Mouse (Mus musculus) frontal cortex, adult (tissue): Measurements from ENCODE around the gene Gab1.

Experiments used
- ATAC-seq: cut with Nextera tagmentation; 2 replicates; pipeline ENCODE4 v1.9.2; 2017; ENCODE audit warnings: mild to moderate bottlenecking, moderate library complexity, mixed read lengths; ENCODE audit not compliant: low TSS enrichment

Gab1 gene

GRCm38 (mm10) chr8:80872688-80873087, 7.6 kb downstream of the Gab1 start:
- ATAC-seq = no peak

GRCm38 (mm10) chr8:80871400-80871799, 8.9 kb downstream of the Gab1 start:
- ATAC-seq = no peak

GRCm38 (mm10) chr8:80870535-80871204, 9.6 kb downstream of the Gab1 start:
- ATAC-seq = no peak

- peak; percentile 40; the same call in 1 of the 2 replicates for ATAC-seq
Measured at GRCm38 (mm10) chr8:80869881-80870328, 10.4 kb downstream of the Gab1 start.

- ATAC-seq = no peak
Measured at GRCm38 (mm10) chr8:80868801-80869323, 11.5 kb downstream of the Gab1 start.

GRCm38 (mm10) chr8:80868006-80868702, 12.2 kb downstream of the Gab1 start:
- no peak for ATAC-seq

- ATAC-seq = no peak
Measured at GRCm38 (mm10) chr8:80867598-80867997, 12.7 kb downstream of the Gab1 start.

- ATAC-seq = peak; percentile 66
Measured at GRCm38 (mm10) chr8:80865181-80865784, 15.0 kb downstream of the Gab1 start.

GRCm38 (mm10) chr8:80863393-80863792, 16.9 kb downstream of the Gab1 start:
- no peak for ATAC-seq

- ATAC-seq = no peak
Measured at GRCm38 (mm10) chr8:80859180-80859775, 21.0 kb downstream of the Gab1 start.

- ATAC-seq = peak; percentile 73
Measured at GRCm38 (mm10) chr8:80857851-80858367, 22.4 kb downstream of the Gab1 start.

GRCm38 (mm10) chr8:80857128-80857527, 23.2 kb downstream of the Gab1 start:
- ATAC-seq = no peak

GRCm38 (mm10) chr8:80856606-80857005, 23.7 kb downstream of the Gab1 start:
- ATAC-seq = peak; percentile 28; the same call in 1 of the 2 replicates

- no peak for ATAC-seq
Measured at GRCm38 (mm10) chr8:80853622-80854021, 26.7 kb downstream of the Gab1 start.

- ATAC-seq = no peak
Measured at GRCm38 (mm10) chr8:80853208-80853607, 27.1 kb downstream of the Gab1 start.

- no peak for ATAC-seq
Measured at GRCm38 (mm10) chr8:80852412-80853165, 27.7 kb downstream of the Gab1 start.

GRCm38 (mm10) chr8:80851648-80852047, 28.7 kb downstream of the Gab1 start:
- ATAC-seq = no peak

GRCm38 (mm10) chr8:80850013-80850412, 30.3 kb downstream of the Gab1 start:
- ATAC-seq = no peak

- ATAC-seq = no peak
Measured at GRCm38 (mm10) chr8:80848631-80849030, 31.7 kb downstream of the Gab1 start.

- 0 out of 2 replicates have a peak, but pooled peaks have one; percentile 20 for ATAC-seq
Measured at GRCm38 (mm10) chr8:80847912-80848311, 32.4 kb downstream of the Gab1 start.

- no peak for ATAC-seq
Measured at GRCm38 (mm10) chr8:80845284-80845683, 35.0 kb downstream of the Gab1 start.
